Mouse (Mus musculus): ENCODE data around the gene Rps7. TPM values are rescaled to one million over a fixed set of nuclear protein-coding genes. Genes with fewer than 3 reads are reported as not detected.

Rps7 gene
- polyA plus RNA-seq, 1 experiment from 2014 or later: 1,014 TPM

GRCm38 (mm10) chr12:28584036-28584435 lies 51.7 kb downstream of the Rps7 start:
- no peak overlapping the region for H3K9ac ChIP-seq (replicated peaks; ENCODE audit: low read depth, low read length)
- no peak overlapping the region for H3K4me3 ChIP-seq (ENCODE audit: low read depth, low read length)
- H3K4me2 ChIP-seq (replicated peaks; ENCODE audit: low read depth, low read length): no peak overlapping the region
- no peaks in the 10 kb centered on the region for H3K27me3 ChIP-seq (ENCODE audit: control insufficient read depth, insufficient read depth, low read length)
- ATAC-seq (ENCODE audit: insufficient number of reproducible peaks, insufficient read depth, low FRiP score, low read depth): no peak
- WGBS: 59% methylated on average over 3 of the region's 3 CpGs
- H3K36me3 ChIP-seq (ENCODE audit: control insufficient read depth, insufficient read depth, low read length): no peaks in the 10 kb centered on the region
- H3K4me1 ChIP-seq (ENCODE audit: control insufficient read depth, insufficient read depth, low read length): no peaks in the 10 kb centered on the region
- no peak overlapping the region for H3K27ac ChIP-seq (ENCODE audit: low read length)
- no peaks in the 10 kb centered on the region for H3K9me3 ChIP-seq (ENCODE audit: control insufficient read depth, low read depth, low read length)

- no peaks in the 10 kb centered on the region for H3K36me3 ChIP-seq (ENCODE audit: control insufficient read depth, insufficient read depth, low read length)
- H3K27ac ChIP-seq (ENCODE audit: low read length): no peak within 1 kb of the TSS
- H3K4me2 ChIP-seq (replicated peaks; ENCODE audit: low read depth, low read length): no peak within 1 kb of the TSS
- H3K9ac ChIP-seq (replicated peaks; ENCODE audit: low read depth, low read length): no peak within 1 kb of the TSS
- no peaks in the 10 kb centered on the region for H3K4me1 ChIP-seq (ENCODE audit: control insufficient read depth, insufficient read depth, low read length)
- ATAC-seq (ENCODE audit: insufficient number of reproducible peaks, insufficient read depth, low FRiP score, low read depth): no peak
- WGBS: 79% methylated on average over 8 of the region's 8 CpGs
- no peak within 1 kb of the TSS for H3K4me3 ChIP-seq (ENCODE audit: low read depth, low read length)
- no peaks in the 10 kb centered on the region for H3K27me3 ChIP-seq (ENCODE audit: control insufficient read depth, insufficient read depth, low read length)
- no peaks in the 10 kb centered on the region for H3K9me3 ChIP-seq (ENCODE audit: control insufficient read depth, low read depth, low read length)
These were observed 53.3 kb downstream of the Rps7 start, which contains the start of gene Allc for GRCm38 (mm10) chr12:28582423-28582822. Gene Allc, minus strand, starts transcription at chr12:28582523.

Small RNA genes lying within 50 kb of the gene (microRNA-seq; reads per million reads assigned to microRNA genes)
- gene Mir6937: not detected

Other genes with a start within 250 kb of the Rps7 start
- gene Dcdc2c, start 83.6 kb downstream of the Rps7 start, polyA plus RNA-seq (2014; fragmentation: Nextera tagmentation; extraction: Ambion mirVana): 0.17 TPM in 1 of 2 replicates, not detected in the other
- not detected in 2 replicates for gene Allc, start 53.4 kb downstream of the Rps7 start, polyA plus RNA-seq (2014; fragmentation: Nextera tagmentation; extraction: Ambion mirVana)
- gene Colec11, start 12.6 kb downstream of the Rps7 start, polyA plus RNA-seq (2014; fragmentation: Nextera tagmentation; extraction: Ambion mirVana): 0.70 and 1.2 TPM in 2 replicates
- gene Rnaseh1, start 13.6 kb upstream of the Rps7 start, polyA plus RNA-seq (2014; fragmentation: Nextera tagmentation; extraction: Ambion mirVana): 29.1 and 29.8 TPM in 2 replicates
- gene Adi1, start 39.3 kb upstream of the Rps7 start, polyA plus RNA-seq (2014; fragmentation: Nextera tagmentation; extraction: Ambion mirVana): 78.2 and 79.1 TPM in 2 replicates
- 39.1 and 40.7 TPM in 2 replicates for gene Trappc12, start 114.5 kb upstream of the Rps7 start, polyA plus RNA-seq (2014; fragmentation: Nextera tagmentation; extraction: Ambion mirVana)
- gene Eipr1, start 115.8 kb upstream of the Rps7 start, polyA plus RNA-seq (2014; fragmentation: Nextera tagmentation; extraction: Ambion mirVana): 27.2 and 31.0 TPM in 2 replicates

All from stomach, embryonic 14.5 days (tissue).